Mouse (Mus musculus): ENCODE results near the gene Cox10.

DNA sequence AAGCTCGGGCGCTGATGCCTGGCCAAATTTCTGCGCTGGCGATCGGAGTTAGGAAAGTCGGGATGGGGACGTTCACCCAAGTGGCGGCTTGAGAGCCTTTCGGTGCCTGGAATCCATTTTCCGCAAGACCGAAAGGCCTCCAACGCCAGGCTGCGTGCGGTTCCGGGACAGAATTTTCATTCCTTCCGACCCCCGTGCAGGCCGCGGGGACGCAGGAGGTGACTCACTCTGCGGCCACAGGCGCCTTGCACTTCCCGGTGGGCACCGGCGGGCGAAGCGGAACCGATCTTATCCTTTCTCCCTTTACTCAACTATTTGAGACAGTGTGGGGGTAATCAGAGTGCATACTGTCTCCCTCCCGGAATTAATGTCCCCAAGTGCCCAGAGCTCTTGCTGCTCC is 155.9 kb downstream of the Cox10 start:
- TF ChIP-seq POLR2A (IDR thresholded peaks at IDR 0.05; ENCODE audit: extremely low read depth, insufficient read depth, low read length), result no peak
- no peak for TF ChIP-seq CTCF (IDR thresholded peaks at IDR 0.05; ENCODE audit: low read depth, low read length)

Measured in liver, adult 2 months (tissue).